Mouse (Mus musculus) liver, adult 10 weeks (tissue): ENCODE results near the gene Lpcat2. TPM values are rescaled to one million over a fixed set of nuclear protein-coding genes. Genes with fewer than 3 reads are reported as not detected.

ENCODE experiments used
- polyA plus RNA-seq: library from polyadenylated mRNA; stranded (reverse); fragments of 350-450 nt; fragmentation: Illumina TruSeq; extraction: RNeasy Lipid Tissue Mini Kit (QIAGEN cat#74804); gene quantifications from one replicate; pipeline ENCODE4 v1.2.3, GENCODE M21; 2014; ENCODE audit warnings: low read depth, low replicate concordance

The Lpcat2 gene
- 2.6 TPM for polyA plus RNA-seq

DNA sequence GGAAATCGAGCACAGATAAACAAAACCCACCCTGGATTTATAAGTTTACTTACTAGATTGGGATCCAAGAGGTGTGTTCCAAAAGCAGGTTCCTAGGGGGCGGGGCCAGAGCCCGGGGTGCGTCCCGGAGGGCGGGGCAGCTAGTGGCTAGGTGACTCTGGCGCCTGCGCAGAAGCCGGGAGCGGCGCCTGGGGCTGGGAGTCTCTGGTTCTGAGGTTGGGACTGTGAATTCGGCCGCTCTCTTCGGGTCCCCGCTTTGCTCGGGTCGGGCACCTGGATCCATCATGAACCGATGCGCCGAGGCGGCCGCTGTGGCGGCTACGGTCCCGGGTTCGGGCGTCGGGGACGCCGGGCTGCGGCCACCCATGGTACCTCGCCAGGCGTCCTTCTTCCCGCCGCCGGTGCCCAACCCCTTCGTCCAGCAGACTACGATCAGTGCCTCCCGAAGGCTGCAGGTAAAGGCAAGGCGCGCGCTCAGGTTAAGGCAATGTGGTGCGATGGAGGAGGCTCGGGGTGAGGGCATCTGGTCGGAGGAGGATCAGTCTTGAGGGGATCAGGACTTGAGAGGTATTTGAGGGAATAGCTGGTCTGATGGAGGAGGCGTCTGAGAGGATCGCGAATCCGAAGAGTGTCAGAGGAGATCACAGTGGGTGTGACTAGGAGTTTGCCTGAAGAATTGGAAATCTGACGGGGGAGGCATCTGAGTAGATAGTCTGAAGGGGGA is at the start of gene Lpcat2:
Gene Lpcat2, plus strand, starts transcription at position 169 of the 724 bp plus-strand sequence.

GRCm38 (mm10) chr8:92827243-92828034 is 27.7 kb upstream of the Lpcat2 start, which contains the start of gene Mmp2:
Gene Mmp2, plus strand, starts transcription at chr8:92827291.

DNA sequence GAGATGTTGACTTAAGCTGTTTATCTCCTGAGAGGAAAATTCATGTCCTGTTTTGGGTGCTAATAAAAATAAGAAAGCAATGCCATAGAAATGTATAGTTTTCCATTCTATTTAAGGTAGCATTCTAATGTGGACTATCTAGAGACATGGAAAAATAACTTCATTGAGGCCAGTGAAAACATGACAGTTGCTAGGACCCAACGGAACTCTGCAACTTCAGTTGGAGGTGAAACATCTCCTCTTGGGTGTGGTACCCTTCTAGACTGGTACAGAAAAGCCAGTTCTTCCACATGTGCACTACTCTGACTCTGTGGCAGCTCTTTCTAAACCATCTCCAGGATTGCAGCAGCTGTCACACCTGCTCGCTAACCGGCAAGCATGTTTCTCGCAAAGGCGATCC is 46.0 kb downstream of the Lpcat2 start, which contains the start of gene Capns2:
Gene Capns2, plus strand, starts transcription at position 301 of the 400 bp plus-strand sequence.

GRCm38 (mm10) chr8:92959779-92960178 is 104.6 kb downstream of the Lpcat2 start, which contains the start of gene Slc6a2:
Gene Slc6a2, plus strand, starts transcription at chr8:92960079.

Other genes starting within 250 kb of the Lpcat2 start
- not detected for gene Irx6, start 181.1 kb upstream of the Lpcat2 start, polyA plus RNA-seq
- gene Mmp2, start 28.0 kb upstream of the Lpcat2 start, polyA plus RNA-seq, result 1.3 TPM
- not detected for gene Capns2, start 46.1 kb downstream of the Lpcat2 start, polyA plus RNA-seq
- not detected for gene Slc6a2, start 104.7 kb downstream of the Lpcat2 start, polyA plus RNA-seq
- 0.19 TPM for gene Ces1a, start 192.9 kb downstream of the Lpcat2 start, polyA plus RNA-seq
- gene Ces1b, start 224.7 kb downstream of the Lpcat2 start, polyA plus RNA-seq, result 85.7 TPM